Comparison of ENCODE assay signal across 16 mouse cellular contexts in the genomic region with DNA sequence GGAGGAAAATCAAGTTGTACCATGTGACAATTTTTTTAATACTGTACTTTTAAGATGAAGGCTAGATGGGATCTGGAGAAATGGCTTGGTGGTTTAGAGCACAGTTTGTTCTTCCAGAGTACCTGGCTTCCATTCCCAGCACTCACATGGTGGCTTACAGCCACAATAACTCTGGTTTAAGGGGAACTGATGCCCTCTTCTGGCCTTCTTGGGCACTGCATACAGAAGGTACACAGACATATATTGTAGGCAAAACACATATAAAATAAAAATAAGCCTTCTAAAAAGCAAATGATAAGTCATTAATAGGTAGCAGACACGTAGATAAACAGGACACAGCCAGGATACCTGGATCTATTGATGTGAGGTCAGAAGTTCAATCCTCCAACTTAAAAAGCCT. TPM values are rescaled to one million over a fixed set of nuclear protein-coding genes. Genes with fewer than 3 reads are reported as not detected.
DNase-seq lines count a peak whose midpoint lies in the region; ATAC-seq and TF ChIP-seq lines count a peak whose summit lies in the region.
"Had no signal": no experiment of that assay in that cellular context is flagged by ENCODE, and none has a peak within 500 bp of the region (broad histone marks: within the 10 kb centered on the region; RNA-seq: fewer than 3 reads in every experiment).

No protein-coding gene starts in this region.

- H3K27ac ChIP-seq in heart, adult 2 months = no peak overlapping the region
- H3K27ac ChIP-seq in lung, embryonic 14.5 days (ENCODE audit: low read depth) = no peak overlapping the region
- H3K27ac ChIP-seq: liver, embryonic 12.5 days had no signal

- TF ChIP-seq CTCF in heart, adult 2 months (IDR thresholded peaks at IDR 0.05) = peak; percentile 43
- 0 out of 2 replicates have a peak, but pooled peaks have one; percentile 11 for TF ChIP-seq CTCF in lung, embryonic 14.5 days (IDR thresholded peaks at IDR 0.05; ENCODE audit: low read depth)

- no peak for TF ChIP-seq EP300 in heart, adult 2 months (IDR thresholded peaks at IDR 0.05; ENCODE audit: insufficient read depth, low read depth, low read length)

- H3K4me3 ChIP-seq in heart, adult 2 months = no peak overlapping the region
- no peak overlapping the region for H3K4me3 ChIP-seq in lung, embryonic 14.5 days (ENCODE audit: low read depth, low read length)
- H3K4me3 ChIP-seq: liver, embryonic 12.5 days; midbrain, embryonic 15.5 days had no signal

- no peak for DNase-seq in heart, adult 2 months
- DNase-seq in heart, postnatal 25 days (ENCODE audit: low spot score) = no peak
- no peak for DNase-seq in lung, embryonic 14.5 days
- no peak for DNase-seq in lung, postnatal 4 days
- DNase-seq in A20 (ENCODE audit: low read depth, low spot score) (peak; percentile 24), WW6 (ENCODE audit: low read depth, low spot score) (peak; percentile 20)
- no peak for DNase-seq in urinary bladder, adult 2 months (ENCODE audit: low spot score)
- DNase-seq: adrenal gland, postnatal 14 days; gastrocnemius, postnatal 10 days; heart, postnatal 10 days; right cerebral cortex, postnatal 25 days had no signal

- no peaks in the 10 kb centered on the region for H3K36me3 ChIP-seq in heart, adult 2 months (ENCODE audit: control insufficient read depth, insufficient read depth, low read length)
- no peaks in the 10 kb centered on the region for H3K36me3 ChIP-seq in lung, embryonic 14.5 days (ENCODE audit: insufficient read depth)
- H3K36me3 ChIP-seq: liver, embryonic 12.5 days; midbrain, embryonic 15.5 days had no signal

- no peak for TF ChIP-seq POLR2A in heart, adult 2 months (IDR thresholded peaks at IDR 0.05; ENCODE audit: insufficient read depth, low read depth, low read length)

- WGBS in heart, adult 2 months = 100% methylated on average over 1 of the region's 1 CpGs
- WGBS in lung, embryonic 14.5 days = 83% methylated on average over 1 of the region's 1 CpGs

- H3K27me3 ChIP-seq in heart, adult 2 months (ENCODE audit: control insufficient read depth, insufficient read depth, low read length) = no peaks in the 10 kb centered on the region
- no peaks in the 10 kb centered on the region for H3K27me3 ChIP-seq in lung, embryonic 14.5 days (ENCODE audit: insufficient read depth, low read length)
- H3K27me3 ChIP-seq: liver, embryonic 12.5 days; midbrain, embryonic 15.5 days had no signal

- H3K4me2 ChIP-seq in lung, embryonic 14.5 days = no peak overlapping the region
- H3K4me2 ChIP-seq: liver, embryonic 12.5 days; midbrain, embryonic 15.5 days had no signal

- no peak for ATAC-seq in lung, embryonic 14.5 days (ENCODE audit: insufficient read depth)
- no peak for ATAC-seq in activated CD4-positive, CD25-positive, alpha-beta regulatory T cell, adult 4 months
- ATAC-seq: forebrain, embryonic 16.5 days; hindbrain, embryonic 16.5 days; liver, embryonic 12.5 days; midbrain, embryonic 15.5 days had no signal

- intact Hi-C loops in heart, adult 2 months (cut with DNase I) = loop anchor here (5.0 kb wide), 1 partner anchor 45 kb away; no protein-coding TSS in a partner anchor
- intact Hi-C loops in heart, postnatal 25 days (cut with DNase I) = no loop called here

- H3K9ac ChIP-seq in heart, adult 2 months (ENCODE audit: low read depth, low read length) = no peak overlapping the region
- H3K9ac ChIP-seq in lung, embryonic 14.5 days = no peak overlapping the region
- H3K9ac ChIP-seq: liver, embryonic 12.5 days; midbrain, embryonic 15.5 days had no signal

- H3K79me2 ChIP-seq in heart, adult 2 months (replicated peaks; ENCODE audit: control insufficient read depth, insufficient read depth, low read length) = no peaks in the 10 kb centered on the region

- H3K4me1 ChIP-seq in heart, adult 2 months (ENCODE audit: control insufficient read depth, insufficient read depth, low read length) = peaks cover 3% of the 10 kb centered on the region; the same call in 1 of the 2 replicates
- H3K4me1 ChIP-seq in lung, embryonic 14.5 days (ENCODE audit: insufficient read depth) = peaks cover 6% of the 10 kb centered on the region
- H3K4me1 ChIP-seq: liver, embryonic 12.5 days had no signal

- no peaks in the 10 kb centered on the region for H3K9me3 ChIP-seq in lung, embryonic 14.5 days (ENCODE audit: low read depth, low read length)
- H3K9me3 ChIP-seq: liver, embryonic 12.5 days; midbrain, embryonic 15.5 days had no signal

RNA-seq across cellular contexts. Expression of a gene that starts 56.3 kb away (rescaled TPM):
- total RNA-seq in heart, adult 2 months (2021) = 10 to 100 TPM; 22.8 to 34.2 TPM
- polyA plus RNA-seq in heart, adult 2 months (2012; rRNA removed) = 24.2 and 34.4 TPM in 2 replicates
- 10 to 100 TPM; 33.1 to 33.3 TPM for total RNA-seq in heart, postnatal 25 days (2021)
- 47.6 and 48.3 TPM in 2 replicates for polyA plus RNA-seq in lung, embryonic 14.5 days (2014; fragmentation: Nextera tagmentation; extraction: Ambion mirVana)
- 100 to 1,000 TPM in 1 of 2 experiments, 10 to 100 TPM in 1; 41.1 to 119 TPM for polyA plus RNA-seq in activated CD4-positive, CD25-positive, alpha-beta regulatory T cell, adult 4 months (2017; shearing (Covaris generic))
- 47.1 and 48.4 TPM in 2 replicates for polyA plus RNA-seq in urinary bladder, adult 2 months (2012; rRNA removed)

Comparison
In these comparisons a context has a peak if more than half of its experiments do, and no peak if none do; other contexts are left out.
1. DNase-seq: peak in A20 (single experiment) and WW6 (single experiment); none in heart, adult 2 months (0 of 2), heart, postnatal 25 days (single experiment), lung, embryonic 14.5 days (single experiment), lung, postnatal 4 days (0 of 2) and urinary bladder, adult 2 months (single experiment).